Mouse (Mus musculus): Measurements from ENCODE around the gene Aebp2. TPM values are rescaled to one million over a fixed set of nuclear protein-coding genes. Genes with fewer than 3 reads are reported as not detected.

Gene Aebp2
- total and polyA plus RNA-seq, 3 experiments = 25.9 to 42.0 (median 32.5) TPM

- DNase-seq (ENCODE audit: low read depth, low spot score) = no peak
- Histone ChIP-seq H3K4me1 (ENCODE audit: control insufficient read depth in 1 of 2, insufficient read depth in 2 of 2, low read length in 2 of 2) (no peaks in the 10 kb centered on the region), H3K36me3 (ENCODE audit: control insufficient read depth in 1 of 2, insufficient read depth in 2 of 2, low read length in 2 of 2) (peaks cover 0 to 4% of the 10 kb centered on the region in 2 experiments; a peak in 2 of 4 replicates), H3K79me2 (ENCODE audit: control insufficient read depth, insufficient read depth, low read length, poor library complexity) (no peaks in the 10 kb centered on the region), H3K27me3 (ENCODE audit: control insufficient read depth in 1 of 2, insufficient read depth in 2 of 2, low read length in 2 of 2) (no peaks in the 10 kb centered on the region), H3K27ac (ENCODE audit: control insufficient read depth, low read depth, low read length) (no peak overlapping the region), H3K4me3 (ENCODE audit: control insufficient read depth in 1 of 2, insufficient read depth in 1 of 2, low read depth in 2 of 2, low read length in 2 of 2) (no peak overlapping the region), H3K9ac (ENCODE audit: control insufficient read depth, low read depth, low read length, poor library complexity, severe bottlenecking) (no peak overlapping the region), H3K9me3 (replicated peaks; ENCODE audit: insufficient read depth, low read length) (no peaks in the 10 kb centered on the region)
- TF ChIP-seq ELF1 (IDR thresholded peaks at IDR 0.05; ENCODE audit: low read depth, low read length) = no peak
Measured at GRCm38 (mm10) chr6:140656991-140657390, 34.5 kb downstream of the Aebp2 start.

GRCm38 (mm10) chr6:140657920-140658522, 35.6 kb downstream of the Aebp2 start:
- TF ChIP-seq POLR2A (IDR thresholded peaks at IDR 0.05; ENCODE audit: control insufficient read depth in 1 of 2, insufficient read depth in 1 of 2, low read depth in 1 of 2, low read length in 2 of 2, poor library complexity in 1 of 2) = no peak
- no peak for TF ChIP-seq SMC3 (IDR thresholded peaks at IDR 0.05; ENCODE audit: low read depth, low read length)
- TF ChIP-seq ELF1 (IDR thresholded peaks at IDR 0.05; ENCODE audit: low read depth, low read length) = no peak
- no peak for TF ChIP-seq RCOR1 (IDR thresholded peaks at IDR 0.05; ENCODE audit: low read depth, low read length)
- no peak for TF ChIP-seq ZC3H11A (IDR thresholded peaks at IDR 0.05; ENCODE audit: low read depth, low read length)
- no peak for TF ChIP-seq POLR2AphosphoS2 (IDR thresholded peaks at IDR 0.05; ENCODE audit: low read length)
- TF ChIP-seq MAFK (IDR thresholded peaks at IDR 0.05; ENCODE audit: borderline replicate concordance, low read depth, low read length) = no peak
- no peak for TF ChIP-seq TBP (IDR thresholded peaks at IDR 0.05; ENCODE audit: low read depth, low read length)
- no peak for TF ChIP-seq CHD1 (IDR thresholded peaks at IDR 0.05; ENCODE audit: low read depth, low read length)
- no peak for TF ChIP-seq ZMIZ1 (IDR thresholded peaks at IDR 0.05; ENCODE audit: low read depth, low read length)
- TF ChIP-seq MAX (IDR thresholded peaks at IDR 0.05; ENCODE audit: low read length) = no peak
- no peak for TF ChIP-seq MAZ (IDR thresholded peaks at IDR 0.05; ENCODE audit: low read depth, low read length)
- TF ChIP-seq KAT2A (conservative IDR thresholded peaks at IDR 0.05; ENCODE audit: low read depth, low read length) = no peak
- TF ChIP-seq TAL1 (IDR thresholded peaks at IDR 0.05; ENCODE audit: low read length) = no peak
- TF ChIP-seq POLR2AphosphoS5 (IDR thresholded peaks at IDR 0.05; ENCODE audit: borderline replicate concordance, low read depth, low read length) = no peak
- TF ChIP-seq MXI1 (IDR thresholded peaks at IDR 0.05; ENCODE audit: low read depth, low read length) = no peak
- no peak overlapping the region for H3K9ac ChIP-seq (ENCODE audit: control insufficient read depth, low read depth, low read length, poor library complexity, severe bottlenecking)
- H3K27ac ChIP-seq (ENCODE audit: control insufficient read depth, low read depth, low read length) = no peak overlapping the region
- no peaks in the 10 kb centered on the region for H3K79me2 ChIP-seq (ENCODE audit: control insufficient read depth, insufficient read depth, low read length, poor library complexity)
- H3K4me3 ChIP-seq (ENCODE audit: control insufficient read depth in 1 of 2, insufficient read depth in 1 of 2, low read depth in 2 of 2, low read length in 2 of 2) = no peak overlapping the region
- no peaks in the 10 kb centered on the region for H3K9me3 ChIP-seq (replicated peaks; ENCODE audit: insufficient read depth, low read length)
- no peaks in the 10 kb centered on the region for H3K27me3 ChIP-seq (ENCODE audit: control insufficient read depth in 1 of 2, insufficient read depth in 2 of 2, low read length in 2 of 2)
- no peaks in the 10 kb centered on the region for H3K4me1 ChIP-seq (ENCODE audit: control insufficient read depth in 1 of 2, insufficient read depth in 2 of 2, low read length in 2 of 2)
- peaks cover 0 to 2% of the 10 kb centered on the region in 2 experiments; a peak in 2 of 4 replicates for H3K36me3 ChIP-seq (ENCODE audit: control insufficient read depth in 1 of 2, insufficient read depth in 2 of 2, low read length in 2 of 2)
- no peak for DNase-seq (ENCODE audit: low read depth, low spot score)

Measured in MEL (cell line).